Mouse (Mus musculus): Measurements from ENCODE around the gene Gart.

Gart gene

GRCm38 (mm10) chr16:91609501-91610245 lies 37.1 kb downstream of the Gart start:
- peak; percentile 60 for DNase-seq (ENCODE audit: low spot score)

- no peak for DNase-seq (ENCODE audit: low spot score)
These were observed 39.8 kb downstream of the Gart start for GRCm38 (mm10) chr16:91606958-91607357.

DNA sequence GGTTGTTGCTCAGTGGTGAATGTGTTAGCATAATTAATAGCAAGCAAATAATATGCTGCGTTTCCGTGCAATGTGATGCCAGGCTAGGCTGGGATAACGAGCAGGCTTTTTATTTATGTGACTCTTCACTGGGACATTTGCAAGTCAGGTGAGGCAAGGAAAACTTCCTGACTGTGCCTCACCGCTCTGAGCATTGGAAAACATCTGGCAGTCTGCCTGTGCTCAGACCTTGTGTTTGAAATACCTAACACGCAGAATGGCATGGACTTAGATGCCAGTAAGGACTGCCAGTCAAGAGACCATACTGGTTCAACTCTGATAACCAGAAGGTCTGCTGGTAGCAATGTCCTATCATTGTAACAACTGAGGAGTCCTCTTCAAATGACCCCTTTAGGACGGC lies 41.6 kb downstream of the Gart start:
- no peak for DNase-seq (ENCODE audit: low spot score)

- no peak for DNase-seq (ENCODE audit: low spot score)
These were observed 45.1 kb downstream of the Gart start for GRCm38 (mm10) chr16:91601693-91602092.

- no peak for DNase-seq (ENCODE audit: low spot score)
These were observed 45.7 kb downstream of the Gart start for GRCm38 (mm10) chr16:91601081-91601480.

GRCm38 (mm10) chr16:91599242-91599641 lies 47.5 kb downstream of the Gart start:
- DNase-seq (ENCODE audit: low spot score): no peak

DNA sequence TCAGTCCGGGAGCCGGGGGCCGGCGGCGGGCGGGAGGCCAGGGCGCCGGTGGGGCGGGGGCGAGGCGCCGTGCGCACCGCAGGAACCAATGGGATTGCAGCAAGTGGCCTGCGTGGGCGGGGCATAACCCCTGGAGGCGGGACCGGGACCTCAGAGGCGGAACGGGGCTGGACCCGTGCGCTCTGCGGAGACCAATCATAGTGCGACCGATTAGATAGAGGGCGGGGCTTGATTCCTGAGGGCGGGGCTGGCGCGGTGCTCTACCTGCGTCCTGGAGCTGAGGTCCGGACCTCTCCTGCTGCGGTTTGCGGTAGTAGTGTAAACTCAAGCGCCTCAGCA lies 49.1 kb downstream of the Gart start, which contains the start of gene Tmem50b:
Gene Tmem50b (minus strand): TSS at position 129 of the 339 bp plus-strand sequence.
- peak; percentile 99 for DNase-seq (ENCODE audit: low spot score)

GRCm38 (mm10) chr16:91596779-91597671 lies 49.7 kb downstream of the Gart start:
- DNase-seq (ENCODE audit: low spot score): no peak

DNA sequence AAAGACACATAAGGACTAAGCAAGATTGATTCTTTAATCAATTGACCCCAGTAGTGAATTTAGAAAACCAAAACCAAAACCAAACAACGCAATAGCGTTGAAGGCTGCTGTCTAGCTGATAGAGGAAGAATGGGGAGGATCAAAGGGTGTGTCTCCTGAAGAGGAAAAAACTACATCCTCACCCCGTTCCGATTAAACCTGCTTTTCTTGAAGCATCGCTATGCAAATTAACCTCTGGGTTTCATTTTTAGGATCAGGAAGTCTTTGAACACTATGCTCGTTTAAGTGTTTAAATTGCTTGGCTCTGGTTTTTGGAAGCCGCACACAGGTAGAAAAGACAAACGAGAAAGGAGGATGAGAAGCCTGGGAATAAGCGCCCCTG lies 50.4 kb downstream of the Gart start:
- DNase-seq (ENCODE audit: low spot score): no peak

DNA sequence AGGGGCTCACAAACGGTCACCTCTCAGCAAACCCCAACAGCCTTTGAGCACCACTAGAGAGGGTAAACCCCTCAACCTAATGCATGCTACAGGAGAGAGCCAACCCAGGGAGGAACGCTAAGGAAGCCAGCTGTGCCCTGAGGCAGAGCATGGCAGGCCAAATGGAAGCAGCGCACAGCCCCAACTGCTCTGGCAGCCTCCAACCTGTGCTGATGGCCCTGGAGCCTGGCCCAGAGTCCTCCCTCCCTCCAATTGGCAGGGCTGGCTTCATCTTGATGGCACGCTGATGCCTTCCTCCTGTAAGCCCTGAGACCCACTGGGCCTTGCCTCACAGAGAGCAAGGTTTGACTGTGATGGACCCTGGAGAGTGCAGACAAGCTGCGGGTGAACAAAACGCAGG lies 51.7 kb downstream of the Gart start:
- no peak for DNase-seq (ENCODE audit: low spot score)

DNA sequence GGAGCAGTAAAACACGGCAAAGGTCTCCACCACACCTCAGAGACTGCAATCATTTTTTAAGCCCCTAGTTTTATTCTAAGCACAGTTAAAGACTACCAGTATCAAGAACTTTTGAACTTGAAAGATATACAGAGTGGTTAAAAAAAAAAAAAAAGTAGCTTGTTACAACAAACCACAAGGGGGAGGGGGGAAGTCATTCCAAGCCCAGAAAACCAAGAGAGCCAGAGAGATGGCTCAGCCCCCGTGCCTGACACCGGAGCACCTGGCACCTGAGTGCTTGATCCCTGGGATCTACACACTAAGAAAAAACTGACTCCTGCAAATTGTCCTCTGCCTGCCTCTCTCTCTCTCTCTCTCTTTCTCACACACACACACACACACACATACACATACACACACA lies 53.5 kb downstream of the Gart start:
- DNase-seq (ENCODE audit: low spot score): no peak

- no peak for DNase-seq (ENCODE audit: low spot score)
These were observed 54.6 kb downstream of the Gart start for GRCm38 (mm10) chr16:91592162-91592561.

DNA sequence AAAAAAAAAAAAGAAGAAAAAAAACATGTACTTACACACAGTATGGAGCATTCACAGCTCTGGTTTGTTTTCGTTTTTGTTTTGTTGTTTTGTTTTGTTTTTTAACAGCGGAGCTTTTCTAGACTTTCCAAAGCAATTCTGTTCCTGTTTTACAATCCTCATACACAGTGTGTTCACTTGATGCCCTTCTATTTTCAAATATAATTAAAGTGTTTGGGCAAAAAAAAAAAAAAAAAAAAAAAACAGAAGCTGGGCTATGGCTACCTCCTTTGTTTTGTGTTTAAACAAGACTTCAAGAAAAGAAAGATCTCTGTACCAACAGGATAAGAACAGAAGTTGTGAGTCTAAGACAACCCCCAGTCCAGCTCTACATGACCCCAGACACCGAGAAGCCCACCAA lies 58.0 kb downstream of the Gart start:
- no peak for DNase-seq (ENCODE audit: low spot score)

GRCm38 (mm10) chr16:91587730-91588453 lies 58.9 kb downstream of the Gart start:
- no peak for DNase-seq (ENCODE audit: low spot score)

DNA sequence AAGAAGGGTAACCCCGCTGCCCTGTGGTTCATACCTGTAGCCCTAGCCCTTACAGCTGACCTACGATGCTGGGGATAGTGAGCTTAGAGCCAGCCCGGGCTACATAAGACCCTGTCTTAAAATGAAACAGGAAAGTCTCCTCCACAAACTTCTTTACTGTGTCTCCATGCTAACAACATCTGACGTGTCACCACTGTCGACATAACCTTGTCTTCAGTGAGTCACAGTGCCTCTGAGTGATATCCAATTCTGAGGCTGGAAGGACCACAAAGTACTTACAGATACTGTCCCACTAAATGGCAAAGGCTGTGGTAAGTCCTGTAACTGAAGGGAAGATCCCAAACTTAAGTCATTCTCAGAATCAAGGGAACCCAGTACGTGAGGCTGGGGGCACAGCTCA lies 60.5 kb downstream of the Gart start:
- DNase-seq (ENCODE audit: low spot score): no peak

DNA sequence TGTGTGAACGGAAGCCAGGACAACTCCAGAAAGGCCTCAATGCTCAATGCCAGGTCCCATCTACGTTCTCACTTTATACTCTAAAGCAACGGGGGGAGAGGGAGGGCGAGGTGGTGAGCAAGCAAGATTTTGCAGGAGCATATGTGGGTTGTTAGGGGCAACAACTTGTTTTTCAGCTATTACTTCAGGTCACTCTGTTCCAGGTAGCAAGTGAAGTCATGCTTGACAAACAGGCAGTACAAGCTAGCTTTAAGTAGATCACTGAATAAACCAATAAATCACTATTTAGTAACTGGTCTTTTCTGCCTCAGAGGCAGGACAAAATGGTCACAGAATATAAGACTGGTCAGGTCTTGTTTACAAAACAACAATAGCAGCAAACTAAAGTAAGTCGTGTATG lies 61.1 kb downstream of the Gart start:
- no peak for DNase-seq (ENCODE audit: low spot score)

GRCm38 (mm10) chr16:91582307-91582706 lies 64.4 kb downstream of the Gart start:
- no peak for DNase-seq (ENCODE audit: low spot score)

DNA sequence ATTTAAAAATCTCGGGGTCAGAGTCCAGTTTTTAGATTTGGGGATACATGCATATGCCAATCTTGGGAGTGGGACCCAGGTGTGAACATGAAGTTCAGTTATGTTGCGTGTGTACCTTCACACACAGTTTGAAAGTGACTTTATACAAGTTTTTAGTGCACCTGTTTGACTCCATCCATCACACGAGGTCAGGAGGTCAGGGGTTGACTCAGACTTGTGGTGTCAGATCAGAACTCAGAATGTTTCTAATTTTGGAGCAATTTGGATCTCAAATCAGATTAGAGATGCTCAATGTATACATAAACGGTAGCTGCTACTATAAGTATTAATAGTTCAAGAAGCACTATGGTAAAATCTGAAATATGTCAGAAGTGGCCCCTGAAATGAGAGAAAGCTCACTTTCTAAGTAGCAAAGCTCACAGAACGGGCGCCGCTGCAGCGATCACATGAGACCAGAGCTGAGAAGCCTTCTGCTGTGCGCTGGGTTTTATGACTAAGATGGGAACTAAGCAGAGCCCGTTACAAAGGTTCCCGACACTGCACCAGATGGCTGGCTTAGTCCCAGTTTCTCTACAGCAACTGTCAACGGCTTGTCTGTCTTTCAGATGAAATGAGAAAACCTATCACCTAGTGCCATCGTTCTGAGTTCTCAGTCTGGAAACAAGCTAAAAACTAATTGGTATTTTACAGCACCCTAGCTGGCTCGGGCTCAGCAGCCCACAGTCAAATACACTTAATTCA lies 67.6 kb downstream of the Gart start:
- no peak for DNase-seq (ENCODE audit: low spot score)

DNA sequence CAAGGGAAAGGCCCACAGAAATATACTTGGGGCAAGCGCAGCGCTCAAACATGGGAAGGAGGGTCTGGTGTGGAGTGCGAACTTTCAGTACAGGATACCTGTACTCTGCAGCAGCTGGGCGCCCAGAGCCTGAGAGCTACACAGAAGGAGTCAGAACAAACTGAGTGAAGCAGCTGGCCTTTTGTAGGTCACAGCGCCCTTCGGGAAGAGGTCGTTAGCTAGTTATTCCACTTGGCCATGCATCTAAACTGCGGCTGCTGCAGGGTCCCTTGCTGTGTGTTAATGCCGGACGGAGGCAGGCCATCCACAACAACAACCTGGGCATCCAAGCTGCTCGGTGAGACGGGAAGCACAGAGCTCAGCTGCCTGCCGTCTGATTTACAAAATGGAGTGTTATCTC lies 71.6 kb downstream of the Gart start:
- peak; percentile 35 for DNase-seq (ENCODE audit: low spot score)
